Mouse (Mus musculus): ENCODE measurements at regions not wholly inside any gene's neighbourhood (a gene's known extent, or its start where the extent isn't known, plus 50 kb on each side); places are given as distances from the start of the nearest gene placed in this dataset.

DNA sequence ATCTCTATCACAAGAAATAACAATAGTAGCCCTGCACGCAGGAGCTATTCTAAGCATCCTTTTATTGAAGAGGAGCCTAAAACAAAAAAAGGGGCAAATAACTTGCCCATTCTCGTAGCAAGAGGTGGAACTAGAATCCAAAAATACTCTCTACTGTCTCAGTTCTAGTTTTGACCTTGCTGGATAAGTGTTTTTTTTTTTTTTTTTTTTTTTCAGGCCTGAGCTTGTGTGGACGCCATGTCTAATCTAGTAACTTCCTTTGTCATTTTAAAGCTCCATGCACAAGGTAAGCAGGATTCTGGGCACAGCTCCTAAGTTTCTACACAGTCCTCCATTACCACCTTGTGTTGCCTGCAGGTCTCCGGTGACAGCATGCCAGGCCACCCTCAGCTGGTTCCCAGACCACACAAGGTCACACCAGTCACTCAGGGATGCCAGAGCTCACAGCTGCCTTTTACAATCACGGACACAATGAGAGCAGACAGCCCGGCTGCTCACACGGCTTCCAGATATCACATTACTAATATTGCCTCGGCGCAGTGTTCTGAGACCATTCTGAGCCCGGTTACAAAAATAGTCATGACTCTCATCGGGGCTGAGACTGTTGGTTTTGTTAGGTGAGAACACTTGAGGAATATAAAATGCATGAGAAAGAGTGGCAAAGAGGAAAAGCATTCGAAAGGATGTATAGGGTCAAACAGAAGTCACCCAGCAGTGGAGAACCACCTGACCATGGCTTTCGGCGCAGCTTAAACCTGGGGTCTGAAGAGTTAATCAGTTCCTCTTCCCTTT lies 124.7 kb upstream of the Tank start:
- DNase-seq (ENCODE audit: low spot score): no peak

DNA sequence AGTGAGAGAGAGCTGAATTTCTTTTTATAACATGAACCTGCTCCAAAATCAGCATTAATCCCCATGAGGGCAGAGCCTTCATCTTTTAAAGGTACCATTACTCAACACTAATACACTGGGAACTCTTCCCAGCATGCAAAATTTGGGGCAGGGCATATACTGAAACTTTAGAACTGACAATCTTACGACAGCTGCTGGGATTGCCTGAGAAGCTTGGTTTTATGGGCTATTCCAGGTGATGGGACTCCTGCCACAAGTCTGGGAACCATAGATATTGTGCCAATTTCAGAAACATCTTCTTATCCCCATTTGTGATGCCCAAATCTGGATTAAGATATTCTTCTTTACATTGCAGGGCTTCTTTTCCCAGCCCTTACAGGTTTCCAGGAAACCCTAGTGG lies 125.8 kb upstream of the Tank start:
- DNase-seq (ENCODE audit: low spot score): no peak

DNA sequence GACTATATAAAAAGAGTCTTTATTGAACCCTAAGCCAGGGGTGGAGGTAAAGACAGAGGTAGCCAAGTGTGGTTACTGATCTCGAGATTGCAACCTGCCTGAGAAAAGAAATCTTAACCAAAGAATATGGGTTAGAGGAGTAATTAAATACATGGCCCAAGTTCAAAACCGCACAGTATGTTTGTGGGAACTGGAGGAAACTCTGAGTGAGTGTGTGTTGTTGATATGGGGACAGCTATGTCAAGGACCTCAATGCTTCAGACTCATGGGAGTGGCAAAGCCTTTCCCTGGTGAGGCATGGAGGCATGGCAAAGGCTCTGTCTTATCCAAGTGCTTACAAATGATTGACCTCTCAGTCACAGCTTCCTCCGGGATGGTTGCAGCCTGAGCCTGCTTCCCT lies 127.7 kb upstream of the Tank start:
- no peak for DNase-seq (ENCODE audit: low spot score)

DNA sequence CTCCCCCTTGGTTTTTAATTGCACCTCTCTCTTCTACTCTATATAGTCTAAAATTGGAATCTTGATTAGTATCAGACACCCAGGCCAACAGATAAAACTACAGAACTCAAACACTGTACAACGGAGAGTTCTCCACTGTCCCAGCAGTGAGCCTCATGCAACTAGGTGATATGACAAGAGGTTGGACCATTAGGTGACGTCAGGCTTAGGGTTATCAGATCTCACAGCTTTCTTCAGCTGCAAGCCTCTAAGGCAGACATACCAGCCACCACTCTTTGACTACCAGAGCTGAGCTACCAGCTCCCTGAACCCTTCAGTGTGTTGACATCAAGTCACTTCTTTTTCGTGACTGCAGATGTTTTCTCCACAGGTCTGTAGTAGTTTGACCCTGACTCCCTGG lies 141.8 kb upstream of the Tank start:
- DNase-seq (ENCODE audit: low spot score): no peak

DNA sequence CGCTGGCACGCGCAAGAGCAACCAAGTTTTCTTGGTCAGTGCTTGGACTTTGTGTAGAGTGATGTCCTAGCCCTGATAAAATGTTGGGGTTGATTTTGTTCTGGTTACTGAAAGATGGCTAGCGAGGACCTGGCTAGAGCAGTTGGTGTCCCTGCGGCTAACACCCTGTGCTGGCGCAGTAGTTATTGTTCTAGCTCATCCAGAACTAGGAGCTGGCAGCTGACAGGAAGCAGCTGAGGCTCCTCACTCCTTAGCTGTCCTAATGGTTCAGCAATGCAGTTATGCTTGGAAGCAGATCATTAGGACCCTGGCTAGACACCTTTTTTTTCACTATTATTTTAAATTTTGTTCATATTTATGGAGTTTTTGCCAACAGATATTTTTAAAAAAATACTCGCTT lies 170.5 kb upstream of the Tank start:
- DNase-seq (ENCODE audit: low spot score): no peak

DNA sequence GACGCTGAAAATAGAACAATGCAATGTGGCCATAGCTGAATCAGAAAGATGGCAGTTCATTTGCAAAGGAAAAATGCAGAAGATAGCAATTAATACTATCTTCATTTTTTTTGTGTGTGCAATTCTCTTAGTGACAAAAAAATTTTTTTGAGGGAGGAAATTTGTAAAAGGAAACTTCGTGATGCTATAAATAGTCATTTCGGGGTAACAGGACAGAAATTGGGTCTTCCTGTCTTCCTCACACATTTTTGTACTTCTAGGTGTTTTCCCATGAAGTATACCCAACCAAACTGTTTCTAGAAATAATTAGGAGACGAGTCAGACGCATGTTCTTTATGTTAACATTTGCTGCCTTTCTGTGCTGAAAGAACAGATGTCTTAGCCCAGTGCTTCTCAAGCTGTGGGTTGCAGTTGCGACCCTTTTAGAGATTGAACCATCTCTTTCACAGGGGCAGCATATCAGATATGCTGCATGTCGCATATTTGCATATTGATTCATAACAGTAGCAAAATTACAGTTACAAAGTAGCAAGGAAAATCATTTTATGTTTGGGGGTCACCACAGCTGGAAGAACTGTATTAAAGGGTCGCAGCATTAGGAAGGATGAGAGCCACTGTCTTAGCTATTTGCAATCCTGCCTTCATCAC lies 172.2 kb upstream of the Tank start:
- DNase-seq (ENCODE audit: low spot score): no peak

DNA sequence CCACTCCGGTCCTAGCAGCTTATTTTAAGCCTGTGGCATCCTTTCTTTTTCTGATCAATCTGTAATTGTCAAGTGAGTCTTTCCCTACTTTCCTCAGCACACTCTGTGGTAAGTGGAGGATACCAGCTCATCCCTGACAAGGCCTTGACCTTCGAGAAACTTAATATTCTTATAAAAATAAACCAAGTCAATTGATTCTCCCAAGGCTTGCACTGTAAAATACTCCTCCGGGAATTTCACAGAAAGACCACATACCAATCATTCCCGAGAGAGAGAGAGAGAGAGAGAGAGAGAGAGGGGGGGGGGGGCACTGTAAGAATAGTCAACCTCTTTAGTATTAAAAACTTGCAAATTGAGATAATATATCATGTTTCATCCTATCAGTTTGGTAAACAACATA lies 173.1 kb upstream of the Tank start:
- no peak for DNase-seq (ENCODE audit: low spot score)

DNA sequence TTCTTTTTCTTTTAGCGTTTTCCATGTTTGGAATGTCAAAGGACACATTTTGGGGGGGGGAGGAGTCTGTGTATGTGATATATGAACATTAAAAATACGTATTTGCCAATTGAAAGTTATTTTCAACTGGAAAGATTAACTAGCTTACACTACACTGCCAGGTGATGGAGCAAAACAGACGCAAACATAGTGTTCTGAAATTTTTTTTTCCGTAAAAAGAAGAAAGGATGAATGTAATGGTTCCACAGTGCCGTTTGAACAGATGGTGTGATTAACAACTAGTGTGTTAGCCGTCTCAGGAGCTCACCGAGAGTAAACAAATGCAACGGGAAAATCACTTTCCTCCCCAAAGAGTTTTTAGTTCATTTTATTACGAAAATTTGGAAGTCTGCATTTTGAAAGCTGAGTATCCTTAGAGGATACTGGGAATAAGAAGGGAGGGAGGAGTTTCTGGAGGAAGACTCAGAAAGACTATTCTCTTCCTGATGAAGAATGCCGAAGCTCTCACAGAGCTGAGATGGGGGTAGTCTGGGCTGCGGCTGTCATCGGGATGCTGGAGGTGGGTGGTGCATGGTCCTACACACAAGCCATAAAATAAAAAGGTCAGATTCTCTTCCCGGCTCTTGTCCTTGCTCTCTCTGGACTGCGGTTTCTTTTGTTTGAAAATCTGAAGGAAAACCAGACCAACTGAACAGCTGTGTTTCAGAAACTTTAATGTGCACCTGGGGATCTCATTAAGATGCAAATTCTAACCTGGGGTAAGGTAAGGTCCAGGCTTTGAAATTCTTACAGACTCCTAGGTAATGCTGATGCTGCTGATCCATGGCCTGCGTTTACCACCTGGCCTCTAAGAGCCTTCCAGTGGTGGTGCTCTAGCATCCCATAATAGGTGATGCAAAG lies 175.5 kb upstream of the Tank start:
- no peak for DNase-seq (ENCODE audit: low spot score)

DNA sequence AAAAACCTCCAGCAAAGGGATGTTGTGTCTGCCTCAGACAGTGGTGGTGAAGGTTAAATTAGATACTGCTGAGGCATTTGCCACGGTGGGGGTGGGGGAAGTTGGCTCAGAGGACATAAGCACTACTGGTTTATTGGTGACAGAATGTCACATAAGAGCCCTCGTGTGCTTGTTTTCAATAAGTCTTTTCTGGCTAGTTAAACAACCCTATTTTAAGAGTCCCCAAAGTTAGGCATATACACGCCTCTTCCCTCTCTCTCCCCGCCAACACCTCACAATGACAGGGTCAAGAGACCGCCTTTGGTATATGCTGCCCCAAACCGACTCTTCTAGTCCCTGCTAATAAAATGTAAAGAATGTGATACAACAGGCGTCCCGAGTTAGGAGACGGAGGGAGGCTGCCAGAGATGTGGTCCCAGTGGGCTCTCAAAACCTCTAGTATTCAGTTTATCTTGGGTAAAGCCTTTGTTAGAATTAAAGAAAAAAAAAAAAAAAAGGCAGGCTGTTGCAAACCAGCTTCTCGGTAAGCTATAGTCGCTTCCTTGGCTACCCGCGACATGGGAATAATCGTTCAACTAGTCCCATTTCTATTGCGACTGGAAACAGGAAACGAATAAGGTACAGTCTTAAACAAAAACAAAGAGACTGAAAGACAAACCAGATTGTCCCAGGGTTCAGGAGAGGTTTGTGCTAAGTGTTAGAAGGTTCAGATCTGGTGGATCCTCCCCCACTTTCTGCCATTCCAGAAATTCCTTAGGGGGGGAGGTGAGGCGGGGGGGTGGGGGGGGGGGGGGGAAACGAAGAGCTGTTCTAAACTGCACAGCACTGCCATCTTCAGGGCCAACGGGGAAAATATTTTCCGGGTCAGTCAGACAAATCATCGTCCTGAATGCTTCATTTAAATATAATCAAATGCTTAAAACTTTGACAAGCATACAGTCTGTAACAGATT lies 176.5 kb upstream of the Tank start:
- DNase-seq (ENCODE audit: low spot score): peak; percentile 24

DNA sequence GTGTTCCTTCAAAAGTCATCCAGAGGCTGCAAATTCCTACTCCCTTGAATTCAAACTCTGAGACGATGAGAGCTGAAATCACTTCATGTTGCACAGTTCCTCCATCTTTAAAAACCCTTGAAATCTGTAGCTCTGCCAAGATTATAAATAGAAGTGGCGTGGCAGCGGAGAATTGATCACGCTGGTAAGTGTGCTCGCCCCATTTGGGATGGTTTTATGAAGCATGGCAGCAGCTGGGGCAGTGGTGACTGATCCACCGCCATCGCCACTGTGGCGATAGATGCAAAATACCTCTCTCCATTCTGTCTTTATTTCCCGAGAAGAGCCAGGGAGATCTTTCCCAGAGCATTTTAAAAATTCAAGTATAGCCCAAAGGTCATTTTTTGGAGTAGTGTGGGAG lies 179.8 kb upstream of the Tank start:
- DNase-seq (ENCODE audit: low spot score): no peak

DNA sequence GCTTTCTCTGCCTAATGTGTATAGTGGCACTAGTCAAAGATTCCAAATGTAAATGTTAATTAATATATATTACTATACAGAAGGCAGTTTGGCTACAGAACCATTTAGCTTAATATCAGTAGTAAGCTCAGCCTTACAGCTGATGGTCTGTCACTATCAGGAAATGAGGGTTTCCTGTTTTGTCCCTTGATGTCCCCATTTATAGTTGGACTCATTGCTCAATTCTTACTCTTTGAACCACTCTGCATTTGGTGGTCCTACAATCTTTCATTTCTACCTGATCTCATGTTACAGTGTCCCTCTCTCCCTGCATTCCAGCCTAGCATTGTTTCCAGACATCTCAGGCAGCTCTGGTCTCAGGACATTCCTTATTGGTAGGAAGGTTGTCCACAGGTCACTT lies 188.8 kb upstream of the Tank start:
- DNase-seq (ENCODE audit: low spot score): no peak

DNA sequence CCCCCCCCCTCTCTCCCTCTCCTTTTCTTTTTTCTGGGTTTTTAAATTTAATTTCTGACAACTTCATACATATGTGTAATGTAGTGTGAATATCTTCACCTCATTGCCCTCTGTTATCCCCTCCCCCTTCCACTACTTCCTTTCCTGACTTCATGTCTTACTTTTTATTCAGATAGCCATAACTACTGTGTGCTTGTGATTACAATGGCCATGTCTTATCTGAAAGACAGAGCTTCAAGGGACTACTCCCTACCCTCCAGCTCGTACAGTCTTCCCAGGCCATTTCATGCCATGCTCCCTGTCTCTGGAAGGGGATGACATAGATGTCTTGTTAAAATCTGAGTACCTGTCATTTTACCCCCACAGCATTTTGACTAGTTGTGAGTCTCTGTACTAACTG lies 189.2 kb upstream of the Tank start:
- no peak for DNase-seq (ENCODE audit: low spot score)

DNA sequence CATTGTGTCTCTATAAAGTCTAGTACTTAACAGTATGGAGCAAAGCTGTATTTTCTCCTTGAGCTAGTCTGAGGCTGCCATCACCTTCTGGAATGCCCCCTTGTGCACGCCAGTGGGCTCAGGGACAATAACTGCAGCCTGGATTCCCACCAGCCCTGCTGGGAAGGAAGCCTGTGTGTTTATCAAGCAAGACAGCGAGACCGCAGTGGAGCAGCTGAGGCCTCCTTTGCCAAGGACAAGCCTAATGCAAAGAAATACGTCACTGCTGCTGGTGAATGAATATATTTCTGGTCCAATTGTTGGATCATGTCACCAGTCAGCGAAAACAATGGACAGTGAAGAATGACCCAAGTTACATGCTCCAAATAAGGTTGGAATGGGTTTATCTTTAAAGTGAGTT lies 190.8 kb upstream of the Tank start:
- no peak for DNase-seq (ENCODE audit: low spot score)

DNA sequence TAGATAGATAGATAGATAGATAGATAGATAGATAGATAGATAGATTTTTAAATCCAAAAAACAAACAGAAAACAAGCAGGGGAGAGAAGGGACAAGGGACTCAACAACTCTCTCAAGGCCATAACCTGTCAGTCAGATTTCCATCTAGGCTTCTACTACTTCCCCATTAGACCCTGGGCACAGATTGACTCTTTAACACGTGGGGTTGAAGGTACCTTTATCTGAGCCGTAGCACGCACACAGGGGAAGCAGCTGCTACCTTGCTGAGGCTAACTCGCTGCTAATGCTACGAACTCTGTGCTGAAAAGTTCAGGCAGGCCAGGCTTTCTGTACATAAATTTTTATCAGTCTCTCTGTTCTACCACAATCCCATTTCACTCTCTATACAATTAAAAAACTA lies 191.4 kb upstream of the Tank start:
- DNase-seq (ENCODE audit: low spot score): no peak

DNA sequence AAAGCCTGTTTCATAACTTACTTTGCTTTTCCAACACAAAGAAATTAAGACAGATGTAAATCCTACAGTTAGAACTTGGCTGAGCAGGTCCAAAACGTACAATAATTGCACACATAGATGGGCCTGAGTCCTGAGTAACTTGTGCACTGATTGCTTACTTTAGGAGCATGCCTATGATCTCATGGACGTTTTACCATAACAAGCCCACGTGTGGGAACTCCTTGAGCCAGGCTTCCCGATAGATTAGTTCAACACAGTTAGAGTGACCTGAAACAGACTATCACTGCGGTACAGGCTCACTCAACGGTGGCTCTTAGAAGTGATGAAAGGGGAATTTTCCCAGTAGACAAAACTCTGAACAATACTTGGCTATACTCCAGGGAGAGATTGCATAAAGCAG lies 193.9 kb upstream of the Tank start:
- DNase-seq (ENCODE audit: low spot score): no peak

DNA sequence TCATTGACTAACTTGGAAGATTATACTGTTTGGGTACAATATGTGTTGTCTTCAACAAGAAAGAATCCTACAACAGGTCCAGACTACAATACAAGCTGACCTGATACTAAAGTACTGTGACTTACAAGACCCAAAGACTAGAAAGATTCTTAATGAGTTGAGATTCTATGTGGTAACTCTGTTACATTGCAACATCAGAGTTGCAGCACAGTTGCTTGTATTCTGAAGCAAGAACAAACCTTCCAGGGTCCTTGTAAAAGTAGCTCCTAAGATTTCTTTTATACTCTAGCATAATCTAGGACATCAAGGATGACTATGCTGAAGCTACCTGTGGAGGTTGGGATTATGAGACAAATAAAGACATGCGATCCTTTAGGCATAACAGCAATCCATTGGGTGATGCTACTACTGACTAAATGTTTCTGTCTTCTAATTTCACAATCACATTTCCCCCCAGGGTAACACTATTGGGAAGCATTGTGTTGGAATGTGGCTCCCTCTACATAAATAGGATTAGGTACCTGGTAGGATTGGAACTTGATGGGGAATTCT lies 194.6 kb upstream of the Tank start:
- DNase-seq (ENCODE audit: low spot score): no peak

DNA sequence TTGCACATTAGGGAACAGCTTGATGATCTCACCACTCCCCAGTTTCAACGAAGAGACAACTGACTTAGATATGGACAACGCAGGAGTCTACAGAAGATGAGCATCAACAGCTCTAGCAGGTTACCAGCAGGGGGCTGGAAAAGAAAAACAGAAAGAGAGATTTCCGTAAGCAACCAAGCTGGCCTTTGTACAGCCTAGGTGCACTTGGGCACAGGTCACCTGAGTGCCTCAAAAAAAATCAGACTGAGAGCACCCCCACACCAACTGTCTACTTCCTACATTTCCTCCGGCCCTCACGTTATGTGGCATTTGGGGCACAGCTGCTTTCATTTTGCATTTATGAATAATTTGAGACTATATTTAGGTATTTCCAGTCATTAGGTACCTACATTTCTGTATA lies 199.3 kb upstream of the Tank start:
- DNase-seq (ENCODE audit: low spot score): no peak

DNA sequence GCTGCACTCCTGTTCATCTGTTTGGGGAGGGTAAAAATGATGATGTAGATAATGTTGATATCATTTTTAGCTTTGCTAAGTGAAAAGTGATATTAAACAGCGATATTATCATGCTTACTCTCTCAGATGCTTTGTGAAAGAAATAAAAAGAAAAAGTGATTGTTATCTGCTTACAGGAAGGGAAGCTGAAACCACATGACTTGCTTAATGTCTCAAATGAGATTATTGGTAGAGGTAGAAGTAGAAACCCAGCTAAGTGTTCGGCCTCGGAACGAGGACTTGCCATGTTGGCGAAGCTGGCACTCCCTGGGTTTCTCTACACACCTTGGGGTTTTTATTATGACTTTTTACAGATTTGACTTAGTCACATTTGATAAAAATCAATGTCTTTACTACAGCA lies 200.1 kb upstream of the Tank start:
- DNase-seq (ENCODE audit: low spot score): no peak

DNA sequence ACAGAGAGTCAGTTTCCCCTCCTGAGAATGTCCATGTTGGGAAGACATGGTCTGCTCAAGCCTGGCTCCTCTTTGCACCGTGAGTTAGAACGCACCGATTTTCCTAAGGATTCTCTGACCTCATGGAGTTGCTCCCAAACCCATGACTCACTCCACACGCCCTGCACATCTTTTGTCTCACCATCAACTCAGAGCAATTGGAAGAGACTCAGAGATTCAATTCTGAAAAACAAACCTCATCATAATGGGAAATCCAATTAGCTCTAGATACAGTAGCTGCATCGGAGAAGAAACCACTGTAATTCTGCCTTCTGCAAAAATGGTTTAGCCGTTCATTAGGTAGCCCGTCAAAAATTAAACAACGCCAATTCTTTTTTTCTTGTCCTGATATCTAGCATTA lies 200.6 kb upstream of the Tank start:
- no peak for DNase-seq (ENCODE audit: low spot score)

DNA sequence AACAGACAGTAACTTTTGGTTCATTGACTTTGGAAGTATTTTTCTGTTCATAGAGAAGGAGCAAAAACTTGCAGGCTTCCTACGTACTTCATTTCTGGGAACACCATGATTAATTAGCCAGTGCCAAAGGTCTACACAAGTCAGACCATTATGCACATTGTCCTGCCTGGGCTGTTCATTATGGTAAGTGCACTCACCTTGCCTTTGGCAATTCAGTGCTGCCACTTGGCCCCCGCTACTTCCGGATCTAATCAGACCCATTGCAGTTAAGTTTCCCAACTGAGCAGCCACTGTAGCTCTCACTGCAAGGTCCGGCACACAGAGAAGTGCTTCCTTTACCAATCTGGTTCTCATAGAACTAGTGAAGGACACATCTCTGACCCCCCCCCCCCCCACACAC lies 215.8 kb upstream of the Tank start:
- no peak for DNase-seq (ENCODE audit: low spot score)

DNA sequence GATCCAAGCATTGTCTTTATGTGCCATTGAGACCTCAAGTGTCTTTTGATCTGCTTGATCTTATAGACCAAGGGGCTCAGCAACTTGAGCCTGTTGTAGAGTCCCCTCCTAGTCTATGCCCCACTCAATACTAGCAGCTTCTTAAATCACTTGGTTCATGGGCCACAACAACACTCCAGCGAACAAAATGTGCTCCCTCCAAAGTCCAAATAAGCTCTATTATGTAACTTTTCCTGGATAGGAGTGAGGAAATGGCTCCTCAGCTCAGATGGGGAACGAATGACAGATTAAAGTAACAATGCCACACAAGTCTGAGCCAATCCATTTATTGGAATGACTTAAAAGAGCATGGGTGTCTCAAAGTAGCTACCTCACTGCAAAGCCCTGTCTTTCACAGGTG lies 217.0 kb upstream of the Tank start:
- no peak for DNase-seq (ENCODE audit: low spot score)

All from urinary bladder, adult 2 months (tissue).